ENCODE assay signal across 31 mouse cellular contexts in genomic region chr7:88453234-88453633, GRCm38 (mm10). TPM values are rescaled to one million over a fixed set of nuclear protein-coding genes. Genes with fewer than 3 reads are reported as not detected.
"Had no signal": no experiment of that assay in that cellular context is flagged by ENCODE, and none has a peak within 500 bp of the region (broad histone marks: within the 10 kb centered on the region; RNA-seq: fewer than 3 reads in every experiment).

No protein-coding gene starts in this region.

- H3K4me3 ChIP-seq: embryonic facial prominence, embryonic 10.5 days; embryonic facial prominence, embryonic 12.5 days; embryonic facial prominence, embryonic 13.5 days; embryonic facial prominence, embryonic 15.5 days; erythroblast, embryonic 14.5 days; forebrain, embryonic 10.5 days; forebrain, embryonic 12.5 days; forebrain, embryonic 13.5 days; forebrain, embryonic 15.5 days; gastrocnemius, adult 2 months; heart, adult 2 months had no signal

- H3K4me2 ChIP-seq: embryonic facial prominence, embryonic 12.5 days; embryonic facial prominence, embryonic 13.5 days; embryonic facial prominence, embryonic 15.5 days; forebrain, embryonic 12.5 days; forebrain, embryonic 13.5 days; forebrain, embryonic 15.5 days had no signal

- H3K9me3 ChIP-seq: embryonic facial prominence, embryonic 10.5 days; embryonic facial prominence, embryonic 12.5 days; embryonic facial prominence, embryonic 13.5 days; embryonic facial prominence, embryonic 15.5 days; forebrain, embryonic 10.5 days; forebrain, embryonic 12.5 days; forebrain, embryonic 13.5 days; forebrain, embryonic 15.5 days had no signal

- H3K27me3 ChIP-seq: embryonic facial prominence, embryonic 12.5 days; embryonic facial prominence, embryonic 13.5 days; embryonic facial prominence, embryonic 15.5 days; forebrain, embryonic 12.5 days; forebrain, embryonic 13.5 days; forebrain, embryonic 15.5 days had no signal

- H3K36me3 ChIP-seq: embryonic facial prominence, embryonic 10.5 days; embryonic facial prominence, embryonic 12.5 days; embryonic facial prominence, embryonic 13.5 days; embryonic facial prominence, embryonic 15.5 days; forebrain, embryonic 10.5 days; forebrain, embryonic 12.5 days; forebrain, embryonic 15.5 days had no signal

- H3K27ac ChIP-seq: embryonic facial prominence, embryonic 10.5 days; embryonic facial prominence, embryonic 12.5 days; embryonic facial prominence, embryonic 13.5 days; embryonic facial prominence, embryonic 15.5 days; forebrain, embryonic 10.5 days; forebrain, embryonic 12.5 days; forebrain, embryonic 13.5 days; forebrain, embryonic 15.5 days; gastrocnemius, adult 2 months; heart, adult 2 months had no signal

- ATAC-seq: forebrain, embryonic 13.5 days; forebrain, embryonic 14.5 days; forebrain, embryonic 15.5 days; forebrain, embryonic 16.5 days; forebrain, postnatal 0 days had no signal

- DNase-seq: cerebellum, adult 2 months; cerebellum, adult 8-10 months; cerebellum, adult 9-10 months; cerebellum, adult 9-11 months; cerebellum, postnatal 10 days; cerebellum, postnatal 14 days; cerebellum, postnatal 25 days; cerebellum, postnatal 36 days; embryo, embryonic 11 days; forebrain, postnatal 0 days; gastrocnemius, adult 2 months; gastrocnemius, postnatal 10 days; gastrocnemius, postnatal 14 days; gastrocnemius, postnatal 25 days; gastrocnemius, postnatal 36 days; heart, adult 11 months; heart, adult 18-20 months; heart, adult 2 months had no signal

- H3K4me1 ChIP-seq: embryonic facial prominence, embryonic 10.5 days; embryonic facial prominence, embryonic 12.5 days; embryonic facial prominence, embryonic 13.5 days; embryonic facial prominence, embryonic 15.5 days; forebrain, embryonic 10.5 days; forebrain, embryonic 12.5 days; forebrain, embryonic 13.5 days; forebrain, embryonic 15.5 days had no signal

- H3K9ac ChIP-seq: embryonic facial prominence, embryonic 12.5 days; embryonic facial prominence, embryonic 13.5 days; embryonic facial prominence, embryonic 15.5 days; forebrain, embryonic 12.5 days; forebrain, embryonic 13.5 days; forebrain, embryonic 15.5 days; forebrain, postnatal 0 days had no signal

RNA-seq across cellular contexts. Expression of gene Rab38, which starts 23.2 kb away (rescaled TPM):
- total RNA-seq: gastrocnemius, adult 18-20 months; gastrocnemius, adult 2 months; gastrocnemius, adult 8-10 months had no signal
